Mouse (Mus musculus) kidney, adult 2 months (tissue): ENCODE results near the gene Gm29427. TPM values are rescaled to one million over a fixed set of nuclear protein-coding genes. Genes with fewer than 3 reads are reported as not detected.

Experiments
- DNase-seq: peaks from one replicate; pipeline ENCODE4 v3.0.0; 2021
- H3K27ac ChIP-seq: fragments of 200-500 bp; 2 replicates; pipeline ENCODE4 v1.5.1; 2012; ENCODE audit warnings: low read depth, low read length, control low read depth, inconsistent platforms; ENCODE audit not compliant: insufficient read depth
- H3K27me3 ChIP-seq: fragments of 200-500 bp; replicated peaks from 2 replicates; pipeline ENCODE4 v1.6.1; 2012; ENCODE audit warnings: mild to moderate bottlenecking, moderate library complexity, low read length, inconsistent platforms; ENCODE audit not compliant: control insufficient read depth, insufficient read depth
- H3K36me3 ChIP-seq: fragments of 200-500 bp; 2 replicates; pipeline ENCODE4 v1.6.1; 2012; ENCODE audit warnings: mild to moderate bottlenecking, moderate library complexity, low read length, inconsistent platforms; ENCODE audit not compliant: control insufficient read depth, insufficient read depth
- H3K4me1 ChIP-seq: fragments of 200-500 bp; 2 replicates; pipeline ENCODE4 v1.6.1; 2011; ENCODE audit warnings: low read length; ENCODE audit not compliant: control insufficient read depth, insufficient read depth
- H3K4me3 ChIP-seq: fragments of 200-500 bp; 2 replicates; pipeline ENCODE4 v1.5.1; 2011; ENCODE audit warnings: mild to moderate bottlenecking, low read depth, low read length, control low read depth; ENCODE audit not compliant: insufficient read depth
- CTCF ChIP-seq: fragments of 200-500 bp; conservative IDR thresholded peaks from 2 replicates; pipeline ENCODE4 v1.5.1; 2011; ENCODE audit warnings: low read depth, mild to moderate bottlenecking, control low read depth, low read length, moderate library complexity, mixed read lengths; ENCODE audit not compliant: insufficient read depth, insufficient read length
- POLR2A ChIP-seq: fragments of 200-500 bp; IDR thresholded peaks from one replicate; pipeline ENCODE4 v1.6.1; 2011; ENCODE audit warnings: low read depth, low read length, control low read depth
- WGBS: fragments of 180-500 bp; shearing (Covaris S2); methylation state at CpG from one replicate; pipeline ENCODE4 v1.1.7; 2018; 5-methylcytosine and 5-hydroxymethylcytosine counted together
- polyA plus RNA-seq: library from polyadenylated mRNA; depleted of rRNA; stranded (reverse); fragments of >200 nt; gene quantifications from 2 replicates; pipeline ENCODE4 v1.2.3, GENCODE M21; 2012

The Gm29427 gene
- polyA plus RNA-seq, 1 experiment = not detected

DNA sequence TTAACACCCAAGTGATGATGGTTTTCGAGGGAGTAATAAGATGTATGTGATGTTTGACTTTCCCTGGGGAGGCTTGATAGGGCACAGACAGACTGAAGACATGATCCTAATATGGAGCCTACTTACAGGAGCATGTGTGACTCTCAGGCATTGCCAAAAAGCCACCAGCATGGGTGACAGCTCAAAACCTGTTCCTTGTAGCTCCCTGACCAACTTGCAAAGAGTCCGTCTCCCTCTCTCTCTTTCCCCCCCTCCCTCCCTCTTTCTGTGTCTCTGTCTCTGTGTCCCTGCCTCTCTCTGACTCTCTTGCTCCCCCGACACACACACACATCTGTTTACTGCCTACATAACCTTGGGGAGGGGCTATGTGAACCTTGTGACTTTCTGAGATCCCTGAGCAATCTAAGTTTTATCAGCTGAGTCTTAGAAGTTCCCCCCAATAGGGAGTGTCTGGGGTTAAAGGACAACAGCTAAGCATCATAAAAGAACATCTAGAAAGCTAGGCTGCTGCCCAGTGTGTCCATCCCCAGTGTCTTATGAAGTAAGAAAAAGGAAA lies 23.0 kb upstream of the Gm29427 start:
- no peak overlapping the region for H3K27ac ChIP-seq
- H3K4me3 ChIP-seq = no peak overlapping the region
- TF ChIP-seq CTCF (no peak), POLR2A (no peak)
- H3K27me3 ChIP-seq = no peaks in the 10 kb centered on the region
- H3K4me1 ChIP-seq = peaks cover 8% of the 10 kb centered on the region
- H3K36me3 ChIP-seq = no peaks in the 10 kb centered on the region
- 70% methylated on average over 3 of the region's 3 CpGs for WGBS
- DNase-seq = no peak

GRCm38 (mm10) chr1:130737916-130738315 lies 22.3 kb upstream of the Gm29427 start:
- Histone ChIP-seq H3K4me3 (no peak overlapping the region), H3K4me1 (peaks cover 8% of the 10 kb centered on the region), H3K27ac (no peak overlapping the region), H3K36me3 (no peaks in the 10 kb centered on the region), H3K27me3 (no peaks in the 10 kb centered on the region)
- TF ChIP-seq CTCF (no peak), POLR2A (no peak)
- WGBS = 90% methylated on average over 7 of the region's 7 CpGs
- no peak for DNase-seq

DNA sequence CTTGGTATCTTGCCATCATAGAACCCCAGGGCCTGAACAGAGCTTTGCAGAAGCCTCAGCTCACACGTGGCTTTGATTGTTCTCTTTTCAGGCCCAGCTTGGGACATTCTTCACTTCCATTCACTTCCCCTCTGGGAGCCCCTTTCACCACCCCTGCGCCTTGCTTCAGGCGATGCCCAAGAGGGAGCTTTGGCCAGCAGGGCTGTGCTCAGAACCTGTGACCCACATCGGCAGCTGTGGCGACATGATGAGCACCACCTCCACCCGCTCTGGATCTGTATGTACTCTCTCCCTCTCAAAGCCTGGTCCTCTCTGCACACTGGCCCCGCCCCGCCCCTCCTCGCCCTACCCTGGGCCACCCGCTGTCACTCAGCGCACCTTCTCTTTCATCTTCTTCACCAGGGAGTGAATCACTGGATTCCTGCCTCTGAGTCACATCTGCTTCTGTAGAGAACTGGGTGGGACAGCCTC lies 21.8 kb upstream of the Gm29427 start:
- H3K36me3 ChIP-seq = no peaks in the 10 kb centered on the region
- no peaks in the 10 kb centered on the region for H3K27me3 ChIP-seq
- 59% methylated on average over 11 of the region's 11 CpGs for WGBS
- no peak overlapping the region for H3K27ac ChIP-seq
- no peak for DNase-seq
- no peak overlapping the region for H3K4me3 ChIP-seq
- TF ChIP-seq POLR2A = no peak
- TF ChIP-seq CTCF = no peak
- H3K4me1 ChIP-seq = peaks cover 8% of the 10 kb centered on the region

- Histone ChIP-seq H3K27ac (peak overlapping the region; percentile 100), H3K4me3 (peak overlapping the region; percentile 6), H3K36me3 (no peaks in the 10 kb centered on the region), H3K4me1 (peaks cover 8% of the 10 kb centered on the region), H3K27me3 (no peaks in the 10 kb centered on the region)
- no peak for TF ChIP-seq POLR2A
- TF ChIP-seq CTCF = no peak
- 43% methylated on average over 8 of the region's 8 CpGs for WGBS
- DNase-seq = peak; percentile 43
These were observed 19.3 kb upstream of the Gm29427 start for GRCm38 (mm10) chr1:130734852-130735251.

- TF ChIP-seq CTCF (no peak), POLR2A (no peak)
- Histone ChIP-seq H3K4me1 (peaks cover 8% of the 10 kb centered on the region), H3K36me3 (no peaks in the 10 kb centered on the region), H3K4me3 (peak overlapping the region; percentile 44), H3K27ac (peak overlapping the region; percentile 100), H3K27me3 (no peaks in the 10 kb centered on the region)
- WGBS = 22% methylated on average over 5 of the region's 5 CpGs
- peak; percentile 50 for DNase-seq
These were observed 18.9 kb upstream of the Gm29427 start for GRCm38 (mm10) chr1:130734452-130734851.

DNA sequence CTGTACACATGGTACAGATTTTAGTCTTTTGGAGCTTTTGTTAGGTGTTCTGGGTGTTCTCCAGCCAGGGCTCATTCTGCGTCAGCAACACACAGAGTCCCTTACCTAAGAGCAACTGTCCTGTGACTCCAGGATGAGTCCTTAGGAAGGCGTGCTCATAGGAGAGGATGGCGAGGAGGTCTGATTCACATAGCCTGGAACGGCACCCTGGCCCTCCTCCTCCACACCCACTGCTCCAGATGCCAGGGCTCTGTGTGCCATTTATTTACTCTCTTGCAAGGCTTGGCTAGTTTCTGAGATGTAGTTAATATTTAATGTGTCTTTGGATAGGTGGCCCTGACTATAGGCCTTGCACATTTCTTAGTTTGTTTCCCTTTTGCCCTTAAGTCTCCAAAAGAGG lies 18.1 kb upstream of the Gm29427 start:
- no peaks in the 10 kb centered on the region for H3K36me3 ChIP-seq
- H3K27ac ChIP-seq = peak overlapping the region; percentile 100
- DNase-seq = peak; percentile 90
- H3K4me3 ChIP-seq = peak overlapping the region; percentile 33
- H3K27me3 ChIP-seq = no peaks in the 10 kb centered on the region
- TF ChIP-seq POLR2A (peak; percentile 25), CTCF (no peak)
- peaks cover 8% of the 10 kb centered on the region for H3K4me1 ChIP-seq
- 48% methylated on average over 4 of the region's 4 CpGs for WGBS

- no peaks in the 10 kb centered on the region for H3K27me3 ChIP-seq
- no peak for DNase-seq
These were observed 17.4 kb upstream of the Gm29427 start for GRCm38 (mm10) chr1:130732706-130733658.

More at GRCm38 (mm10) chr1:130732706-130733658, 17.4 kb upstream of the Gm29427 start:
- TF ChIP-seq POLR2A = no peak
- no peak for TF ChIP-seq CTCF
- peak overlapping the region; percentile 33 for H3K4me3 ChIP-seq
- WGBS = 56% methylated on average over 13 of the region's 13 CpGs
- peak overlapping the region; percentile 100 for H3K27ac ChIP-seq
- peaks cover 11% of the 10 kb centered on the region for H3K4me1 ChIP-seq
- no peaks in the 10 kb centered on the region for H3K36me3 ChIP-seq
